Mouse (Mus musculus): ENCODE data around the gene Ric1. TPM values are rescaled to one million over a fixed set of nuclear protein-coding genes. Genes with fewer than 3 reads are reported as not detected.
"Not testable (repeated sequence)": the region's sequence is repeated elsewhere in the genome, so short reads cannot be mapped to it uniquely, and the experiment has no call there.

The Ric1 gene
- polyA plus RNA-seq, 1 experiment from 2014 or later = 21.2 TPM

- peaks cover 72% of the 10 kb centered on the region for H3K36me3 ChIP-seq (ENCODE audit: inconsistent target)
- no peak overlapping the region for H3K4me3 ChIP-seq (ENCODE audit: inconsistent target)
- no peak overlapping the region for H3K27ac ChIP-seq
- H3K79me2 ChIP-seq (ENCODE audit: inconsistent target) = no peaks in the 10 kb centered on the region
- 71% methylated on average over 2 of the region's 2 CpGs for WGBS (ENCODE audit: missing documents)
These were observed 60.4 kb downstream of the Ric1 start for GRCm38 (mm10) chr19:29582439-29582838.

DNA sequence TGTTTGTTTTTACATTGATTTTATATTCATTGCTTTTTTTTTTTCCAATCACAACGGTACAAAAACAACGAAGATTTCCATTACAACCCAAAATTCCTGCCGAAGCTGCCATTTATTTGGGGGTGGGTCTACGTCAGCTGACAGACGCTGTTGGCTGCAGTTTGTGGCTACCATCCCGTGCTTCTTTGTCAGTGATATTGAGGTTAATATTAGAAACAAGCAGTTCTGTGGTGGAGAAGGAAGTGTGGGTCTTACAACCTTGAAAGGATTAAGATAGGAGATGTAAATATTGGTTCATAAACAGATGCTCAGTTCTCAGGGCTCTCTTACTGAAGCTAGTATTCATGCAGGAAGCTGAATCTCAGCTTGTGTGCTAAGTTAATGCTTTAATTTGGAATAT is 61.7 kb downstream of the Ric1 start:
- WGBS (ENCODE audit: missing documents) = 100% methylated on average over 6 of the region's 6 CpGs
- Histone ChIP-seq H3K27ac (no peak overlapping the region), H3K36me3 (ENCODE audit: inconsistent target) (peaks cover 69% of the 10 kb centered on the region), H3K79me2 (ENCODE audit: inconsistent target) (no peaks in the 10 kb centered on the region), H3K4me3 (ENCODE audit: inconsistent target) (no peak overlapping the region)

DNA sequence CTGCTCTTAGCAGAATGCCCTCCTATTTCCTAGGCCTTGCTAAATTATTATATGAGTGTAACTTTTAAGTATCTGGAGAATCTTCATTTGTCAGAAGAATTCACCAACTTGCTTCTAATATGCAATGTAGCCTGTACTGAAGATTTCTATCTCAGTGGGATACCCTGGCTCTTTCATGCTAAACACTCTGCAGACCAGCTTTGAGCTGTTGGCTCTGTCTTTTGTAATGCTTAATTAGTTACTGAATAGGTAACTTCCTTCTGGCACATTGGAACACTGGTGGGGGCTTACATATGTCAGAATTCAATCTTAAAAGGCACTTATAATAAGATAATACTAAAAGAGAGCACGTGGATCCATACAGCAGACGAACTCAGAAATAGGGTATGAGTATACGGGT is 71.7 kb downstream of the Ric1 start:
- H3K27ac ChIP-seq; H3K79me2 ChIP-seq (ENCODE audit: inconsistent target); H3K4me3 ChIP-seq (ENCODE audit: inconsistent target): not testable (repeated sequence)
- WGBS (ENCODE audit: missing documents) = 91% methylated on average over 3 of the region's 3 CpGs
- H3K36me3 ChIP-seq (ENCODE audit: inconsistent target) = peaks cover 47% of the 10 kb centered on the region

- Histone ChIP-seq H3K79me2 (ENCODE audit: inconsistent target) (no peaks in the 10 kb centered on the region), H3K36me3 (ENCODE audit: inconsistent target) (peaks cover 61% of the 10 kb centered on the region), H3K4me3 (ENCODE audit: inconsistent target) (no peak overlapping the region), H3K27ac (no peak overlapping the region)
- WGBS (ENCODE audit: missing documents) = 92% methylated on average over 3 of the region's 3 CpGs
These were observed 74.2 kb downstream of the Ric1 start for GRCm38 (mm10) chr19:29596276-29596675.

GRCm38 (mm10) chr19:29596985-29597384 is 74.9 kb downstream of the Ric1 start:
- H3K4me3 ChIP-seq (ENCODE audit: inconsistent target) = no peak overlapping the region

DNA sequence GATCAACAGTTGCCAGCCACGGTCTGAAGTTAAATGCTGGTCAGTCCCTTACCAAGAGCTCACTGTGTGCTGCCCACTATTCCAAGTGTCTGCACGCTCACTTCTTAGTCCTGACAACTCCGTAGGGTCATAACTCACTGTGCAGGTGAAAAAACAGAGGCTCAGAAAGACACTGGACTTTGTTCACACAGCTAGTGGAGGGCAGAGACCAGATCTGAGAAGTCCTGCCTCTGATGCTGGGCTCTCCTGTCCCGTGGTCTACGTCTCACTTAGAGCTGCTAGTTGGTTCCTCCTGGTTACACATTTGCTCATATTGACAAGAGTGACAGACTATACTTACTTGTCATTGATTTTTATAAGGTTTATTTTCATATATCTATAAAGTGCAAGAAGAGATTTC is 76.9 kb downstream of the Ric1 start:
- WGBS (ENCODE audit: missing documents) = 86% methylated on average over 5 of the region's 5 CpGs
- Histone ChIP-seq H3K4me3 (ENCODE audit: inconsistent target) (no peak overlapping the region), H3K36me3 (ENCODE audit: inconsistent target) (peaks cover 80% of the 10 kb centered on the region), H3K27ac (no peak overlapping the region), H3K79me2 (ENCODE audit: inconsistent target) (no peaks in the 10 kb centered on the region)

More at GRCm38 (mm10) chr19:29596985-29597384, 74.9 kb downstream of the Ric1 start:
- H3K36me3 ChIP-seq (ENCODE audit: inconsistent target) = peaks cover 66% of the 10 kb centered on the region
- no peaks in the 10 kb centered on the region for H3K79me2 ChIP-seq (ENCODE audit: inconsistent target)
- no peak overlapping the region for H3K27ac ChIP-seq
- 91% methylated on average over 2 of the region's 2 CpGs for WGBS (ENCODE audit: missing documents)

GRCm38 (mm10) chr19:29603548-29604353 is 81.7 kb downstream of the Ric1 start:
- no peak overlapping the region for H3K27ac ChIP-seq
- H3K4me3 ChIP-seq (ENCODE audit: inconsistent target) = no peak overlapping the region
- H3K79me2 ChIP-seq (ENCODE audit: inconsistent target) = no peaks in the 10 kb centered on the region
- H3K36me3 ChIP-seq (ENCODE audit: inconsistent target) = peaks cover 64% of the 10 kb centered on the region
- 95% methylated on average over 14 of the region's 14 CpGs for WGBS (ENCODE audit: missing documents)

- 100% methylated on average over 3 of the region's 3 CpGs for WGBS (ENCODE audit: missing documents)
- H3K79me2 ChIP-seq (ENCODE audit: inconsistent target) = no peaks in the 10 kb centered on the region
- no peak overlapping the region for H3K27ac ChIP-seq
- no peak overlapping the region for H3K4me3 ChIP-seq (ENCODE audit: inconsistent target)
- H3K36me3 ChIP-seq (ENCODE audit: inconsistent target) = peaks cover 56% of the 10 kb centered on the region
These were observed 82.6 kb downstream of the Ric1 start for GRCm38 (mm10) chr19:29604653-29605052.

DNA sequence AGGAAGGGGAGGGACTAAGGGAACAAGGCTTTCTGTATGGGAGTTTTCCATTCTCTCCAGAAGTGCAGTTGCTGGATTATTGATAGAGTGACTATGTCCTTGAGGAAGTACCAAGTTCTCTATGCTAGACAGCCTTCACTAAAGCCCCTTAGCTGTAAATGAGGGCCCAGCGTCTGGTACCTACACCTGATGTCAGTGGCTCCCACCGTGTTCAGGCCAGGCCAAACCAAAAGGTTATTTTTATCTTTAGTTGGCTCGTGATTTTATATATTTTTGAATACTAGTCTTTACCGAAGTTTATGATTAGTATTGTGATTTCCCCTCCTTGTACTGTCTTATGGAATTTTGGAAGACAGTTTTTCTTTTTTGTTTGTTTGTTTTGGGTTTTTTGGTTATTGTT is 85.4 kb downstream of the Ric1 start:
- no peak overlapping the region for H3K27ac ChIP-seq
- H3K36me3 ChIP-seq (ENCODE audit: inconsistent target) = peaks cover 45% of the 10 kb centered on the region
- H3K79me2 ChIP-seq (ENCODE audit: inconsistent target) = no peaks in the 10 kb centered on the region
- WGBS (ENCODE audit: missing documents) = 84% methylated on average over 4 of the region's 4 CpGs
- no peak overlapping the region for H3K4me3 ChIP-seq (ENCODE audit: inconsistent target)

GRCm38 (mm10) chr19:29608212-29608611 is 86.1 kb downstream of the Ric1 start:
- no peak overlapping the region for H3K4me3 ChIP-seq (ENCODE audit: inconsistent target)
- peaks cover 40% of the 10 kb centered on the region for H3K36me3 ChIP-seq (ENCODE audit: inconsistent target)
- WGBS (ENCODE audit: missing documents) = 46% methylated on average over 4 of the region's 4 CpGs
- H3K79me2 ChIP-seq (ENCODE audit: inconsistent target) = no peaks in the 10 kb centered on the region
- H3K27ac ChIP-seq = no peak overlapping the region

GRCm38 (mm10) chr19:29610907-29611306 is 88.8 kb downstream of the Ric1 start:
- WGBS (ENCODE audit: missing documents) = 83% methylated on average over 10 of the region's 10 CpGs
- Histone ChIP-seq H3K27ac (no peak overlapping the region), H3K79me2 (ENCODE audit: inconsistent target) (no peaks in the 10 kb centered on the region), H3K36me3 (ENCODE audit: inconsistent target) (peaks cover 30% of the 10 kb centered on the region; the same call in 1 of the 2 replicates), H3K4me3 (ENCODE audit: inconsistent target) (no peak overlapping the region)

DNA sequence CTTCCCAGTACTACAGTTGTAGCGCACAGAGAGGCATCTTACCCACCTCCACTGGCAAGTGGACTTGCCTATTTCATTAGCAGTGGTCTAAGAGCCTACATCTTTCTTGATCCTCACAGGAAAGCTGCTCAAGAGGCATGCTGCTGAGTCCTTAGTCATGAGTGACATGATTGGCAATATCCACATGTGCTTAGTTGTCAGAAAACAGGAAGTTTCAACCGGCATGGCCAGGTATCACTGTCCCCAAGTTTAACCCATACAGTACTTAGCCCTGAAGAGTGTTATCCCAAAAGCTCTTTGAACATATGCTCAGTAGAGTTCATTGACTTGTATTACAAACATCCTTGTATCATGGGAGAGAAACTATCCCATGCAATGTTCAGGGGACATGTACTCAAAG is 90.0 kb downstream of the Ric1 start:
- no peak overlapping the region for H3K4me3 ChIP-seq (ENCODE audit: inconsistent target)
- no peaks in the 10 kb centered on the region for H3K79me2 ChIP-seq (ENCODE audit: inconsistent target)
- 51% methylated on average over 2 of the region's 2 CpGs for WGBS (ENCODE audit: missing documents)
- peaks cover 31% of the 10 kb centered on the region; the same call in 1 of the 2 replicates for H3K36me3 ChIP-seq (ENCODE audit: inconsistent target)
- no peak overlapping the region for H3K27ac ChIP-seq

DNA sequence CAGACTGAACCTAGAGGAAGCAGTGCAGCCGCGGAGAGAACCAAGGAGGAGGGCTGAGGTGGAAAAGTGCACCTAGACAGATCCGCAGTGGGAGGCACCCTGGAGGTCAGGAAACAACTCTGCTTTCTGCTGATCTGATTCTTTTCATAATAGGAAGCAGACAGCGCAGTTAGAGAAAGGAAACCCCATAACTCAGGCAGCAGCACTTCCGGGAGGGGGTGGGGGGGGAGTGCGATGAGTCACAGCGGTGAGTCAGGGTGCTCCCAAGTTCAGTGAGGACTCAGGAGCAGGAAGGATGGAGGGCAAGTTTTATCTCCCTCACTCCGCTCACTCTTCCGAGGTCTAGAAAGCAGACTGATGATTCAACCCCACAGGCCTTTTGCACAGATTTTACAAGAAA is 119.0 kb downstream of the Ric1 start:
- Histone ChIP-seq H3K27ac (peak overlapping the region; percentile 58), H3K79me2 (ENCODE audit: inconsistent target) (no peaks in the 10 kb centered on the region), H3K36me3 (ENCODE audit: inconsistent target) (no peaks in the 10 kb centered on the region), H3K4me3 (ENCODE audit: inconsistent target) (peak overlapping the region; percentile 17; the same call in 1 of the 2 replicates)
- 1% methylated on average over 7 of the region's 9 CpGs for WGBS (ENCODE audit: missing documents)

GRCm38 (mm10) chr19:29641510-29641909 is 119.4 kb downstream of the Ric1 start:
- Histone ChIP-seq H3K4me3 (ENCODE audit: inconsistent target) (no peak overlapping the region; the same call in 1 of the 2 replicates), H3K36me3 (ENCODE audit: inconsistent target) (no peaks in the 10 kb centered on the region), H3K27ac (no peak overlapping the region), H3K79me2 (ENCODE audit: inconsistent target) (peaks cover 2% of the 10 kb centered on the region; the same call in 1 of the 2 replicates)
- WGBS (ENCODE audit: missing documents) = 87% methylated on average over 5 of the region's 5 CpGs

- no peaks in the 10 kb centered on the region for H3K36me3 ChIP-seq (ENCODE audit: inconsistent target)
- 86% methylated on average over 6 of the region's 6 CpGs for WGBS (ENCODE audit: missing documents)
- peaks cover 7% of the 10 kb centered on the region; the same call in 1 of the 2 replicates for H3K79me2 ChIP-seq (ENCODE audit: inconsistent target)
- H3K4me3 ChIP-seq (ENCODE audit: inconsistent target) = no peak overlapping the region
- no peak overlapping the region for H3K27ac ChIP-seq
These were observed 120.1 kb downstream of the Ric1 start for GRCm38 (mm10) chr19:29642211-29642610.
